Mouse (Mus musculus) urinary bladder, postnatal 36 days (tissue): ENCODE measurements around the gene Sppl2b.
A peak's percentile ranks its signal among the peaks of the same experiment; 100 is the strongest.

Source experiments
- DNase-seq, 2 experiments: peaks; one replicate each; pipeline ENCODE4 v3.0.0; 2022; ENCODE audit warnings: low spot score in 2 of 2, mixed read lengths in 1 of 2

The Sppl2b gene

DNA sequence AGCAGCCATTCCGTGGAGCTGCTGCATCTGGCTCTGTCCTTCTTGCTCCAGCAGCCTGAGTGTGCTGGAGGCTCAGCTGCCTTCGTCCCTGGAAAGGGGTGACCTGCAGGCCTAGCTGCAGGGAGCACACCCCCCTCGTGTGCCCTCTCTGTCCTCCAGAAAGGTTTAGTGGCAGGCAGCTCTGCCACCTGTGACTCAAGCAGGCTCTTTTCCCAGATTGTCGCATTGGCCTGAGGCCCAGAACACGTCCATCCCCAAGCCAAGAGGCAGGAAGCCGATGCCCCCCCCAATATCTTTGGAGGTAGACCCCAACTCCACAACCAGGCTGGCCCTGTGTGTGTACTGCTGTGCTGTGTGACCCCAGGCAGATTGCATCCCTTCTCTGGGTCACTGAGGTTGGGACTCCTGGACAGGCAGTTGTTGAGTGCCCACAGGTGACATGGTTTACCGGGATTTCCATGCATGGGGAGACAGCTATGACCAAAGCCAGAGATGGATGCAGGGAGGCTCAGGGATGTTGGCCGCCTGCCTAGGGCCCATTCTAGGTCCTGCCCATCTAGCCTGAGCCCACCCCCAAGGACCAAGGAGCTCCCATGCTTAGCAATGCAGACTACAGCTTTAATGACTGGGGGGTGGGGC, 9.9 kb upstream of the Sppl2b start:
- no peak for DNase-seq

DNA sequence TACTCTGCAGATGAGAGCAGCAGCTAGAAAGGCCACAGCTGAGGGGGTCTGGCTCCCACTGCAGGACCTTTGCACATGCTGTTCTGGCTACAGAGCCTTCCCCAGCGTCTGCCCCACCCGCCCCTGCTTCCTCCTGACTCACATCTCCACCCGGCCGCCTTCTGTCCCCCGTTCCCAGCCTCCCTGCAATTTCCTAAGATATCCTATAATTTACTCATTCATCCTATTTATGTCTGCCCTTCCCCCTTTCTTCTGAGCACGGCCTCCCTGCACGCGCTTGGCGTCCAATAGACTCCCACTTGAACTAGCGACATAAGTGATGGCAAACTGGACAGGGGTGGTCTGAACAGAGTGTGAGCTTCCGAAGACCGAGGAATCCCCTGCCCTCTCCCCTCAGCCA, 9.3 kb upstream of the Sppl2b start:
- no peak for DNase-seq

DNA sequence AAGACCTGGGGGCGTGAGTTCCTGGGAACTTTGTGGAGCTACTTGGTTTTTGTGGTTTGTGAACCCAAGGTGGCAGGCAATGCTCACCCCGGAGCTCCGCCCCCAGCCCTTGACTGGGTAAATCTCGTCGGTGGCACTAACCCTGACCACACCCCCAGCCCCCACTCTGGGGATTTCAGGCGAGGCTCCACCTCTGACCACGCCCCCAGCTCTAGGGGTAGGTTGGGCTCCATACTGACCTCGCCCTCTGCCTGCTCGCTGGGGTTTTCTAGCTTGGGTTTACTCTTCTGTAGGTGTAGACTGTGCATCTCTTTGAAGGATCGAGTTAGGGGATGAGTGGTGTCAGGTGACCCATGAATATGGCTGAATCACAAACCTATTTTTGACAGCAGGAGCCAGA, 6.5 kb upstream of the Sppl2b start:
- no peak for DNase-seq

DNA sequence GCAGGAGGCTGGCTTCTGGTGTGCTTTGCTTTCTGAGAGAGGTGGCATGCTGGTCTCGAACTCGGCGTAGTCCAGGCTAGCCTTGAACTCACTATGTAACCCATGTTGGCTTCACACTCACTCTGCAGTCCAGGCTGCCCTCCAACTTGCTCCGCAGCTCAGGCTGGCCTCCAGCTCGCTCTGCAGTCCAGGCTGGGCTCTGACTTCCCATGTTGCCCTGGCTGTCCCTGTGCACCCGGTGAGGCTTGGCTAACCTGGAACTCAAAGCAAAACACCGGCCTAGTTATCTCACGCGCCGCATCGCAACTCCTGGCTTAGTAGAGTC, 636 bp downstream of the Sppl2b start:
- DNase-seq, result no peak

DNA sequence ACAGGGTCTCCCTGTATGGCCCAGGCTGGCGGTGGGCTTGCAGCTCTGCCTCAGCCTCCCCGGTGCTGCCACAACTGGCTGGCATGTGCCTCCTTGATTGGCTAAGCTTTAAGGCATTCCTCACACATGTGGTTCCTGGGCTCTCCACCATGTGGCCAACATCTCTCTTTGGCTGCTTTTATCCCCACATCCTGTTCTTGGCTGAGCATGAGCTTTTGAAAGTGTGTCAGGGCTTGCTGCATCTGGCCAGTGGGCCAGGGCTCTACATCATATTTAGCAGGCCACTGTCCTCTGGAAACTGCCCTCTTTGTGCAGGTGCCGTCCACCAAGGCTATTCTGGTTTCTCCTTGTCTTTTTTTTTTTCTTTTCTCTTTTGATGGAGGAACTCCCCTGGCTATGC, 1.2 kb downstream of the Sppl2b start:
- DNase-seq, result no peak

DNA sequence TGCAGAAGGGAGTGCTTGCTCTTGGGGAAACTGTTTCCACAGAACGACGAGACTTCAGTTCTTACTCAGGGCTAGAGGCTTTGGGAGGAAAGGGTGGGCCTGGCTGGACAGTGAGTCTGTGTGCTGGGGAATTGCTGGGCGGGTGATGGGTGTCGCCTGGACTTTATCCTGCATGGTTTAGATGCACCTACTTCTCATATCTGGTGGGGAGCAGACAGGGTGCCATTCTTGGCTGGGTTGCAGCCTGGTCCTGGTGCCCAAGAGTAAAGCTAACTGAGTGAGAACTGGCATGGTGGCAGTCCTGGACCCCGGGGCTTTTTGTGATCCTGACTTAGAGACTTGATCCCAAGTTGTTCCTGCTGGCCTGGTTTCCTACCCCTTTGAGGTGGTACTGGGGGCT, 1.8 kb downstream of the Sppl2b start:
- no peak for DNase-seq

DNA sequence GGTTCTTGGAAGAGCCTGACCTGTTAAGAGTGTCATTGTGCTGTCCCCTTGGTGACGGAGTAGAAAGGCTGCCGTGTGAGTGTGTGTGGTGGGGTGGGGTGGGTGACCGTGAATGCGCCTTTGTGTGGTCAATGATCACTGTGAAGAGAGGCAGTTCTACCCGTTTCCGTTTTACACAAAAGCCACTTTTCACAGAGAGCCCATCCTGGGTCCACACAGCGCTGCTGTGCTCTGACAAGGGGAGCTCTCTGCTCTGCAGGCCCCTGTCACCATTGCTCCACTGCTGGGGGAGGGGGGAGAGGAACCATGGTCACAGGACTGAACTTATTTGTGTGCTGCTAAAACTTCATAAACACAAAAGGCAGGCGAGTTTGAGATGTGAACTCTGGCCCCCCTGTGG, 2.3 kb downstream of the Sppl2b start:
- no peak for DNase-seq

DNA sequence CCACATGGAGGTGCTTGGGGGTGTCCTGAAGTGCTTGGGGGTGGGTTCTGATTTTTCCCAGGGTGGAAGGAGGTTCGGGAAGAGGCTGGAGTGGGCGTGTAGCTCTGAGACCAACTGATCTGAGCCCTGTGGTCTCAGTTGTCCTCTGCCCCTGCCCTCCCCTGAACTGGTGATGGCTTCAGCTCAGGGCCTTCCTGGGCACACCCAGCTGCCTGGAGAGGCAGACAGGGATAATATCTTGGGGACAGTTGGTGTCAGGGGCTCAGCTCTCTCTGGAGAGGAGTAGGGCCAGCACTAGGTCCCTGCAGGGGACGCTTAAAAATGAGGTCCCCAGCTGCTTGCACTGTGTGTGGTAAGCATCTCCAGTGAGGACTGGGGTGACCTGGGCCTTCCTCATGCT, 2.8 kb downstream of the Sppl2b start:
- DNase-seq, result no peak

DNA sequence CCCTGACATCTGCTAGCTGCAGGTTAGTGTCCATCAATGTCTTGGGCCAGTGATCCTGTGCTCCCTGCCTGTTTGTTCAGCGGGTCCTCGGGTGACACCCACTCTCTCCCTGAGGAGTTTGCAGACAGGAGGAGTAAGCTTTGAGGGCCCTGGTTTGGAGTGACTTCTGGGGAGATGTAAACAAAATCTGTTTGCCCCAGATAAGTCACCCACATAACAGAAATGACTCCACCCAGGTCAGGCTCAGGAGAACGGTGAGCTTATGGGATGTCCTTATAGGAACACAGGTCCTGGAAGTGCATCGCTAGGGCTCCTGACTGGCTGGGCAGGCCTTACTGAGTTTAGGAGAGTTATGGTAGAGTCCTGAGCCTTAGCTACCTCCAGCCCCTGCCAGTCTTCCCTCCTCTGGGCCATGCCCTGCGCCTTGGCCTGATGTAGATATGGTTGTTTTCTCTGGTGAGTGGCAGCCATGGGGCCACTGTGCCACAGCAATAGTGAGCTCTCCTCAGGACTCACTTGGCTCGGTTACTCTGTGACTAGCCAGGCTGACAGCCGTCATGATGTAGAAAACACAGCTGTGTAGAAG, 3.4 kb downstream of the Sppl2b start:
- no peak for DNase-seq

DNA sequence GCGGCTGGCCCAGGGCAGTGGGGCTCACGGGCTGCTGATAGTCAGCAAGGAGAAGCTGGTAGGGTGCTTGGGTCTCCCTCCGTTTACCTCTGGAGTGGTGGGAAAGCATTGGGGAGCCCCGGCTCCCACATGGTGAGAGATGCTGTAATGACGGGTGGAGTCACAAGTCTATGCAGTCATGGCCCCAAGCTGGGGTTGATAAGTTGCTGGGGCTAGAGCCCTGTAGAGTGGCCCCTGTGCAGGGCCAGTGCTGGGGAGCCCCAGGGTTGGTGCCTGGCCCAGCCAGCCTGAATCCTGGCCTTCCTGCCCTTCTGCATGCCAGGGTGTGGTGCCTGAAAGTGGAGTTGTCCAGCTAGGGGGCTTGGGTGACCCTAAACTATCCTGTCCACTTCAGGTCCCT, 7.2 kb downstream of the Sppl2b start:
- DNase-seq, result no peak

DNA sequence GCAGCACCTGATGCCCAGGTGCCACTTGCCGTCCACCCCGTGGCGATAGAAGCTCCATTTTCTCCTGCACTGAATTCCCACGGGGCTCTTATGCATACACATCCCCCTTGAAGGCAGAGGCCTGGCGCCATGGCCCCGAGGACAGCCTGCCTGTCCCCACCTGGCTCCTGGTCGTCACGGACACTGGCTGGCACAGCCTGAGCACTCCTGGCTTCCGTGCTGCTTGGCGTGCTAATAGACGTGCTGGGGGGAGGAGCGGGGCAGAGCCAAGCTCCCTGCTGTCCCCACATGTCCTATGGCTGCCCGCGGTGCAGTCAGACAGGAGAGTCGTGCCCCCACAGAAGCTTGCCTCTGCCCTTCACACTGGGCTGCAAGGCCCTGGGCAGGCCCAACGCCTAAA, 9.4 kb downstream of the Sppl2b start:
- DNase-seq, result no peak

DNA sequence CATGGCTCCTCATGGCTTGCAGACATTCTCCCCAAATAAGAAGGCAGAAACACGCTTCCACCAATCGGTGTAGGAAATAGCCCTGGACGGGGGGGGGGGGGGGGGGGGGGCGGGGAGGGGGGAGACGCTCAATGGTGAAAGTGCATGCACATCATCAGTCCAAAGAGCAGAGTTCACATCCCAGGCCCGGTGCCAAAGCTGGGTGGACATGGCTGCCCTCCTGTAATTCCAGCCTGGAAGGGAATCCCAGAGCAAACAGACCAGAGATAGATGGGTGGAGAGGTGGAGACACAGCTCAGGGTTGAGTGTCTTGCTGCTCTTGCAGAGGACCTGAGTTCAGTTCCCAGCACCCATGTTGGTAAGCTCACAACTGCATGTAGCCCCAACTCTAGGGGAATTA, 15.9 kb downstream of the Sppl2b start:
- no peak for DNase-seq

DNA sequence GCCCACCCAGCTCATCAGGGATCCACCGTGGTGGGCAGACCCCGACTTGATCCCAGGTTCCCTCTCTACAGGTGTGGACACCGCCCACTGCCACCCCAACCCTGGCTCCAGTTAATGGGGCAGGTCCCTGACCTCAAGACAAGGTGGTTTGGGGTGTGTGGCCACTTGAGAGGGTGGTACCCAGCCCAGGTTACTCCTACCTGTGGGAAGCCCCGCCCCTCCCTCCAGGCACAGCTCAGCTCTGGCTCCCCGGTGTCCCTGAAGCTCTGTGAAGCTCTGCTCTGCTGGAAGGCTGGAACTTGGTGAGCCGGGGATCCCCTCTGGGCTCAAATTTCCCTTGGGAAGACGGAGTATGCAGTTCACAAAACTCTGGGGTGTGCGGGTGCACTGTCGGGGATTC, 16.5 kb downstream of the Sppl2b start, which contains the start of gene Tmprss9:
TSS of gene Tmprss9 (plus strand) at position 268 of the 400 bp plus-strand sequence.
- no peak for DNase-seq

DNA sequence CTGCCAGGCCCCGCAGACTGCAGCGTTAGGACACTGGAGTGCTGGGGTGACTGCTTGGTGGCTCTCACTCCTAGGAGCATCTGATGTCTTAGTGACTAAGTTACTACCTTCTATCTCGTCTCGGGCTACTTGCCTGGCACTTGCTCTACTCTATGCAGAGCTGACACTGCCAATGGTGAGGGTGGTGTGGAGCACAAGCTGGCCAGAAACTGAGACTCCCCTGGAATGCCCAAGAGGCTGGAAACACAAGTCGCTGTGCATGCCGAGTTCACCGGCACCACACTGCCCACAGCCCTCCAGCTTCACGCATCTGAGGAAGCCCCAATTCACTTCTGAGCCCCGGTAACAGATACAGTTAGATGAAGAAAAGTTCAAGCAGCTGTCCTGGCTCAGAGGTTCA, 19.0 kb downstream of the Sppl2b start:
- no peak for DNase-seq

DNA sequence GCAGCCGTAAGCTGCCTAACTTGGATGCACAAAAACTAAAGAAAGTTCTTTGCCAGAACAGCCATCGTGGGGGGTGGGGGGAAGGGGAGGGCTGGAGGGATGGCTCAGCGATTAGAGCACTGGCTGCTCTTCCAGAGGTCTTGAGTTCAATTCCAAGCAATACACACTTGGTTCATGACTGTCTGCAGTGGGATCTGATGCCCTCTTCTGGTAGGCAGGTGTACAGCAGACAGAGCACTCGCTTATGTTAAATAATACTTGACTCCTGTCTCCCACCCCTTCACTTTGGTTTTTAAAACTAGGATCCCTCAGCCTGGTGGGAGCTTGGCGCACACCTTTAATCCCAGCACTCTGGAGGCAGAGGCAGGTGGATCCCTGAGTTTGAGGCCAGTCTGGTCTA, 21.0 kb downstream of the Sppl2b start:
- DNase-seq, result peak in 1 of 2 experiments; percentile 42

DNA sequence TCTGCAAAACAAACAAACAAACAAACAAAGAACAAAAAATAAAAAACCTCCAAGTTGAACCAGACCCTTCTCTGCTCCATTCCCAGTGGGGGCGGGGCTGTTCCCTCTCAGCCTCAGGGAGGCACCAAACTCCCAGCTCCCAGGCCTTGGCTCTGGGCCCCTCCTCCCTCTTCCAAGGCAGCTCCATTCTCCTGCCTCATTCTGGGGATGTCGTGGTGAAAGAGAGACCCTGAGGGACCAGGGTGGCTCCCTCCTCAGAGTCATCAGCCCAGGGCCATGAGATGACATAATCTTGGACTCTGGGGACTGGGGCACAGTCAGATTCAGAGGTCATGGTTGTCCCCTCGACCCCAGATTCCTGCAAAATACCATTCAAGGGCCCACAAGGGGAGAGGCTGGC, 21.5 kb downstream of the Sppl2b start:
- no peak for DNase-seq

DNA sequence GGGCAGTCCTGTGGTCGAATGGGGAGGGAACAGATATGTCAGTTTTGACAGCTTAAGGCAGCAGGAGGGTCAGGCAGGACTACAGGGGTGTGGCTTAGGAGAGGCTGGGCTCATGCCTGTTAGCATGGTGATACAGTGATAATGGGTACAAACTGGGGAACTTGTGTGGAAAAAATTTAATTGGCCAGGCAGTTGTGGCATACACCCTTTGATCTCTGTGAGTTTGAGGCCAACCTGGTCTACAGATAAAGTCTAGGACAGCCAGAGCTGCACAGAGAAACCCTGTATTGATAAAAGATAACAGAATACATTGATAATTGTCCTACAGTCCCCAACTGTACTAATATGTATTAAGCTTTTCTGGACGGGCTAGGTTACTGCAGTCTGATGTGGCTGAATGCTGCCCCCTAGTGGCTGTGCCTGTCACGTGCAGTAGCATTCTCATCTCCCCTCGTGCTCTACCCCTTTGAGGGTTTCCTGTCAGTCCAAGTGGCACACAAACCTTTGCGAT, 25.1 kb downstream of the Sppl2b start:
- peak; percentile 35 to 45 for DNase-seq

DNA sequence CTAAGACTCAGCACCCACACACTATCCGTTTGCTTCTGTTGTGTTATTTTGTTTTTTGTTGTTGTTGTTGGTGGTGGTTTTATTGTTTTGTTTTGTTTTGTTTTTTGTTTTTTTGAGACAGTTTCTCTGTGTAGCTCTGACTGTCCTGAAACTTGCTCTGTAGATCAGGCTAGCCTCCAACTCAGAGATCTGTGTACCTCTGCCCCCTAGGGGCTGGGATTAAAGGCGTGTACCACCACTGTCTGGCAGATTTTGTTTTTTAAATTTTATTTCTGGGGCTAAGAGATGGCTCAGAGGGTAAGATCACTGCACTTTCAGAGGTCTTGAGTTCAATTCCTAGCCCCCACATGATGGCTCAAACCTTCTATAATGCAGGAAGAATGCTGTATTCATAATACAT, 25.8 kb downstream of the Sppl2b start:
- no peak for DNase-seq

DNA sequence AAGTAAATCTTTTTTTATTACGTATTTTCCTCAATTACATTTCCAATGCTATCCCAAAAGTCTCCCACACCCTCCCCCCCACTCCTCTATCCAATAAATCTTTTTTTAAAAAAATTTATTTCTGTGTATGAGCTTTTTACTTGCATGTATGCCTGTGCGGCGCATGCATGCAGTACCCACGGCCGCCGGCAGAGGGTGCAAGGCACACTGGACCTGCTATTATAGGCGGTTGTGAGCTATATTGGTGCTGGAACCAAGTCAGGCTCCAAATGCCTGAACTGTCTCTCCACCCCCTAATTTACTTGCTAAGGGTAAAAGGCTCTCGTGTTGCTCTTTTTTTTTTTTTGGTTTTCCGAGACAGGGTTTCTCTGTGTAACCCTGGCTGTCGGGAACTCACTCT, 26.2 kb downstream of the Sppl2b start:
- DNase-seq, result peak; percentile 51 to 64

DNA sequence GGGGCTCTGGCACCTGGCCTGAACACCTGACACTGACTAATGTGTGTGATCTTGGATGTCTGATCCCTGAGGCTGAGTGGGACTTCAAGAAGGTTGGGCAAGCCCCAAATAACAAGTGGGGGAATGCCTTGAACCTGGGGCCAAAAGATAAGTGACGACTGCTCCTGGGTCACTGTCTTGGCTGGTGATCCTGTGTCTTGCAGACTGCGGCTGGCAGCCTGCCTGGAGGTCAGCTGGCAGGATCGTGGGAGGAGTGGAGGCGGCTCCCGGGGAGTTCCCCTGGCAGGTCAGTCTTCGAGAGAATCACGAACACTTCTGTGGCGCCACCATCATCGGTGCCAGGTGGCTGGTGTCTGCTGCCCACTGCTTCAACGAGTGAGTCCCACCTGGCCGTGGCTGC, 32.1 kb downstream of the Sppl2b start:
- peak in 1 of 2 experiments; percentile 63 for DNase-seq

DNA sequence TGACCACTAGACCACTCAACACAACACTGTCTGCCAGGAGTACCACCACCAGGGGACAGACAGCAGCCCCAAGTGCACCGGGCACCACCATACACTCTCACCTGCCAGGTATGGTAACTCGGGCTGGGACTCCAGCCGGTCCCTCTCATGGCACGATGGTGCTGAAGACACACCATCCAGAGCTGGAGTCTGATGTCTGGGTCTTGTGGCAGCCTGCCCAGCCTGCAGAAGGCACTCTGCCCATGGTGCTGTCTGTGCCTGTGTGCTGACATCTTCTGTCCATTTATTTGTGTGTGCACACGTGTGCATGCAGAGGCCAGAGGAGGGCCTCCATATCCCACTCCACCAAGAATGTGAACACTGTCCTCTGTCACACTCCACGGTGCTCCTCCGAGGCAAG, 40.0 kb downstream of the Sppl2b start:
- no peak for DNase-seq

DNA sequence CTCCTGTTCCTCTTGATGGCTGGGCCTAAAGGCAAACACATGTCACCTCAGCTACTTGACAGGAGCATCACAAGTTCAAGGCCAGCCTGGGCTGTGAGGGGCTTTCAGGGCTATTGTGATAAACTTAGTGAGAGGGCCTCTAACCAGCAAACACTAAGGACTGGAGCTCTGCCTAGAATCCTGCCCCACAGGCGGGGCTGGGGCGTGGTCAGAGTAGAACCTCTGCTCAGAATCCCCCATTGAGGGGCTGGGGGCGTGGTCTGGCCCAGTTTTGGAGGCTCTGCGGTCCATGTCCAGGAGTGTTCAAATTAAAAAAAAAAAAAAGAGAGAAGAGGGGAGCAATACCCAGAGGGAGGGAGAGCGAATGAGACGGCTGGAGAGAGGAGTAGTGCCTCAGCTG, 40.6 kb downstream of the Sppl2b start:
- no peak for DNase-seq

DNA sequence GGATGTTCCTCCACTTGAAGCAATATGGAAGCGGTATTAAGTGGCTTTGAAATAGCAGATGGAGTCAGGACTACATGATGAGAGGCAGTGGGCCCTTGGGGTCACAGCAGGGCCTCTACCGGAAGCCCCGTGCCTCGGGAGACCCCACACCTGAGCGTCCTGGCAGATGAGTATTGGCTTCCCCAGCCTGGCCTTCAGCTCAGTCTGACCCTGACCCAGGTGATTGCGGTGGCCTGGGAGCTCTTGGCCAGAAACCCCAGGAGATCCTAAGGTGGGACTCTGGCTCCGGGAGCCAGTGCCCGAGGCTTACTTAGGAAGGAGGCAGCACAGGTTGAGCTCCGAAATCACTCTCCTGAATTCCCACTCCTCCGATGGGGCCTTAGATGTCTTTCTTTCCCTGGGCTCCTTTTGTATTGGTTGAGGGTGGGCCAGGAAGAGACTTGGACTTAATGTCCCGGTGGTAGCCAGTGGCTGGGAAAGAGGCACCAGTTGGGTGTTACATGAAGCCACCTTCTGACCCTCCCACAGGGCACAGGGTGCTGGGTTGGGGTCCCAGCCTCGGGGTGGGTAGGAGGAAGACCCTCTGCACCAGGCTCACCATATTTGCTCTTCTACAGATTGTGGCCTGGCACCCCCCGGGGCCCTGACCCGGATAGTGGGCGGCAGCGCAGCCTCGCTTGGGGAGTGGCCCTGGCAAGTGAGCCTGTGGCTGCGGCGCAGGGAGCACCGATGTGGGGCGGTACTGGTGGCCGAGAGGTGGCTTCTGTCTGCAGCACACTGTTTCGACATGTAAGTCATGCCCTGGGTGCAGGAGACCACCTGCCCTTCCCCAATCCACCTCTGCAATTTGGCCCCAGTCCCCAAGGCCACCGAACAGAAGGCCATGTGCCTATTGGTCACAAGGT, 41.8 kb downstream of the Sppl2b start:
- no peak for DNase-seq
